Comparison of ENCODE assay signal across 8 mouse cellular contexts in genomic region chr8:126600816-126601243, GRCm38 (mm10). TPM values are rescaled to one million over a fixed set of nuclear protein-coding genes. Genes with fewer than 3 reads are reported as not detected.
DNase-seq lines count a peak whose midpoint lies in the region; ATAC-seq lines count a peak whose summit lies in the region.

No protein-coding gene starts in this region.

- H3K36me3 ChIP-seq in liver, embryonic 15.5 days (replicated peaks): no peaks in the 10 kb centered on the region
- no peaks in the 10 kb centered on the region for H3K36me3 ChIP-seq in liver, embryonic 11.5 days (ENCODE audit: control insufficient read depth, insufficient read depth, low read length)
- no peaks in the 10 kb centered on the region for H3K36me3 ChIP-seq in embryonic facial prominence, embryonic 14.5 days (ENCODE audit: control insufficient read depth, insufficient read depth, low read length)
- no peaks in the 10 kb centered on the region for H3K36me3 ChIP-seq in intestine, embryonic 15.5 days

- no peaks in the 10 kb centered on the region for H3K9me3 ChIP-seq in liver, embryonic 15.5 days (replicated peaks)
- H3K9me3 ChIP-seq in liver, embryonic 11.5 days (ENCODE audit: control insufficient read depth, low read length): no peaks in the 10 kb centered on the region
- no peaks in the 10 kb centered on the region for H3K9me3 ChIP-seq in embryonic facial prominence, embryonic 14.5 days (ENCODE audit: control insufficient read depth, low read length)
- no peaks in the 10 kb centered on the region for H3K9me3 ChIP-seq in intestine, embryonic 15.5 days

- no peak overlapping the region for H3K4me3 ChIP-seq in liver, embryonic 15.5 days (replicated peaks)
- H3K4me3 ChIP-seq in liver, embryonic 11.5 days (ENCODE audit: low read depth, low read length): no peak overlapping the region
- no peak overlapping the region for H3K4me3 ChIP-seq in embryonic facial prominence, embryonic 14.5 days (ENCODE audit: low read depth, low read length)
- H3K4me3 ChIP-seq in intestine, embryonic 15.5 days (replicated peaks): no peak overlapping the region

- 0 out of 2 replicates have a peak overlapping the region, but pooled peaks have one; percentile 25 for H3K27ac ChIP-seq in liver, embryonic 15.5 days (replicated peaks)
- H3K27ac ChIP-seq in liver, embryonic 11.5 days (ENCODE audit: low read depth, low read length): no peak overlapping the region
- peak overlapping the region; percentile 83 for H3K27ac ChIP-seq in embryonic facial prominence, embryonic 14.5 days (replicated peaks; ENCODE audit: low read depth, low read length)
- 0 out of 2 replicates have a peak overlapping the region, but pooled peaks have one; percentile 38 for H3K27ac ChIP-seq in intestine, embryonic 15.5 days

- ATAC-seq in liver, embryonic 15.5 days (ENCODE audit: insufficient read depth): no peak
- no peak for ATAC-seq in liver, embryonic 11.5 days (replicated peaks; ENCODE audit: low FRiP score)
- no peak for ATAC-seq in embryonic facial prominence, embryonic 14.5 days (ENCODE audit: low read depth)
- ATAC-seq in intestine, embryonic 15.5 days: no peak

- no peak for DNase-seq in liver, embryonic 11.5 days (ENCODE audit: low spot score)
- DNase-seq in embryonic facial prominence, embryonic 14.5 days (ENCODE audit: low spot score): peak; percentile 86
- DNase-seq in lung, postnatal 4 days: peak; percentile 56 to 79
- no peak for DNase-seq in urinary bladder, adult 18-20 months (ENCODE audit: low spot score in 2 of 2)
- DNase-seq in left cerebral cortex, adult 18-20 months (ENCODE audit: low spot score in 2 of 2): no peak
- no peak for DNase-seq in gastrocnemius, postnatal 36 days

- WGBS in liver, embryonic 15.5 days (ENCODE audit: insufficient replicate concordance): 44% methylated on average over 7 of the region's 7 CpGs
- 33% methylated on average over 7 of the region's 7 CpGs for WGBS in liver, embryonic 11.5 days
- WGBS in embryonic facial prominence, embryonic 14.5 days: under 1% methylated on average over 7 of the region's 7 CpGs
- WGBS in intestine, embryonic 15.5 days: 24% methylated on average over 7 of the region's 7 CpGs

- no peak overlapping the region for H3K4me2 ChIP-seq in liver, embryonic 15.5 days
- no peak overlapping the region for H3K4me2 ChIP-seq in liver, embryonic 11.5 days
- no peak overlapping the region for H3K4me2 ChIP-seq in embryonic facial prominence, embryonic 14.5 days (ENCODE audit: low read depth, low read length)
- H3K4me2 ChIP-seq in intestine, embryonic 15.5 days (replicated peaks): no peak overlapping the region

- peaks cover 67% of the 10 kb centered on the region for H3K4me1 ChIP-seq in liver, embryonic 15.5 days (replicated peaks)
- H3K4me1 ChIP-seq in liver, embryonic 11.5 days (replicated peaks; ENCODE audit: control insufficient read depth, insufficient read depth, low read length): peaks cover 53% of the 10 kb centered on the region
- H3K4me1 ChIP-seq in embryonic facial prominence, embryonic 14.5 days (ENCODE audit: control insufficient read depth, insufficient read depth, low read length): peaks cover 57% of the 10 kb centered on the region
- H3K4me1 ChIP-seq in intestine, embryonic 15.5 days (replicated peaks): peaks cover 30% of the 10 kb centered on the region

- H3K27me3 ChIP-seq in liver, embryonic 15.5 days: no peaks in the 10 kb centered on the region
- no peaks in the 10 kb centered on the region for H3K27me3 ChIP-seq in liver, embryonic 11.5 days (replicated peaks; ENCODE audit: control insufficient read depth, insufficient read depth, low read length)
- no peaks in the 10 kb centered on the region for H3K27me3 ChIP-seq in embryonic facial prominence, embryonic 14.5 days (replicated peaks; ENCODE audit: control insufficient read depth, insufficient read depth, low read length)
- H3K27me3 ChIP-seq in intestine, embryonic 15.5 days (replicated peaks): no peaks in the 10 kb centered on the region

- intact Hi-C loops in gastrocnemius, postnatal 36 days (cut with DNase I): no loop called here

- no peak overlapping the region for H3K9ac ChIP-seq in liver, embryonic 15.5 days
- no peak overlapping the region for H3K9ac ChIP-seq in liver, embryonic 11.5 days (ENCODE audit: low read depth, low read length)
- H3K9ac ChIP-seq in embryonic facial prominence, embryonic 14.5 days (ENCODE audit: low read depth, low read length): no peak overlapping the region
- H3K9ac ChIP-seq in intestine, embryonic 15.5 days: no peak overlapping the region

RNA-seq across cellular contexts. Expression of gene Irf2bp2, which starts 7.0 kb away (rescaled TPM):
- polyA plus RNA-seq in liver, embryonic 15.5 days (2015; fragmentation: Nextera tagmentation; extraction: Ambion mirVana): 3.8 and 4.0 TPM in 2 replicates
- polyA plus RNA-seq in liver, embryonic 11.5 days (2014; fragmentation: Nextera tagmentation; extraction: Ambion mirVana): 5.9 and 7.3 TPM in 2 replicates
- 10.6 and 10.7 TPM in 2 replicates for polyA plus RNA-seq in embryonic facial prominence, embryonic 14.5 days (2014; fragmentation: Nextera tagmentation; extraction: Ambion mirVana)
- polyA plus RNA-seq in intestine, embryonic 15.5 days (2015; fragmentation: Nextera tagmentation; extraction: Ambion mirVana): 14.1 and 16.1 TPM in 2 replicates
- total RNA-seq in left cerebral cortex, adult 18-20 months (2021): 10 to 100 TPM; 74.0 to 77.6 TPM
- 10 to 100 TPM; 26.5 to 30.1 TPM for total RNA-seq in gastrocnemius, postnatal 36 days (2021)

Comparison
In these comparisons a context has a peak if more than half of its experiments do, and no peak if none do; other contexts are left out.
1. DNase-seq: peak in embryonic facial prominence, embryonic 14.5 days (single experiment) and lung, postnatal 4 days (2 of 2); none in liver, embryonic 11.5 days (single experiment), urinary bladder, adult 18-20 months (0 of 2), left cerebral cortex, adult 18-20 months (0 of 2) and gastrocnemius, postnatal 36 days (0 of 2).